Mouse (Mus musculus): ENCODE data around the gene Btbd11.

The Btbd11 gene

DNA sequence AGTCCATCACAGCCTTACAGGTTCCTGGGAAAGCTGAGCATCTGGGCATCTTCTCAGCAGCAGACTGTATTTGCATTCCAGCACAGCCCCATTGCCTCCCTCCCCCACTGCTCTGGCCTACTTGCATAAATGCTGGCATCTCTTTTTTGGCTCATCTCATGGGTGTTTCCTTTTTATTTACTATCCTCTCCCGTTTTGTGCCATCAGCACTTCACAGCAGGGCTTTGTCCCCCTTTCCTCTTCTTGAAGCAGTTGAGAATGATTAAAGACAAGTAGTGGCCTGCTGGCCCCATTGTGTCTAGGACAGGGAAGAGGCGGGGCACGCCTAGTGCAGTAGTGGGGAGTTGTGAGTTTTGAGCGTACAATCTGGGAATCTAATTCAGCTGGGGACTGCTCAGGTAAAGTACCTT, 95.5 kb downstream of the Btbd11 start:
- DNase-seq, result no peak

DNA sequence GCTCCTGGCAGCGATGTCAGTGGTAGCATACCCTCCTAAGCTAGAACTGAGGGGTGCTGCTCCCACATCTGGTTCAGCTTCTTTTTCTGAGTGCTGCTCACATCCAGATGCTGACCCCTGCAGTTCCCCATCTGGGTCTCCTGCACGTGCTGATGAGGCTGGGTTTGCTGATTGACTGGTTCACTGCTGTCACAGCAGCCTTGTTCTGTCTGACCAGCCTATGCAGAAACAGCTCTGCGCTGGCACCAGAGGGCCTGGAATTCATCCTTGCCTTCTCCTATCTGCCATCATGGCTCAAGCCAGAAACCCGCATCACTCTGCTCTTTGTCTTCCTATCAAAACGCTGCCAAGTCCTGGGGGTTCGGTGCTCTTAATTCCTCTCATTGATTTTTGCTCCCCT, 95.9 kb downstream of the Btbd11 start:
- DNase-seq, result no peak

DNA sequence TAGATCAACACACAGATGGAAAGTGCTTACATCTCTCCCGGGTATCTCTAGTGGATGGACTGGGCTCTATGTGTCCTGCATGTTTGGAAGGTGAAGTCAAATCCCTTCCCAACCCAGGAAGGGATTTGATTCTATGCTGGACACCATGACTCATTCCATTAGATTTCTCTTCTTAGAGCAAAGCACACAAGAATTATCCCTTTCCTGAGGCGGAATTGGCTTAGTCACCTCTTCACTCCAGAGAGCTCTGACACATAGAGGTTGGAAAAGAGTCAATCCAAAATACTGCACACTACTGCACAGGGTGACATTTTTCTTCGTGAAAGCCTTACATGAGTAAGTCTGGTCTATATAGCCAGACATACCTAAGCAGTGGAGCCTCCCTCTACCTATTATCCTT, 99.8 kb downstream of the Btbd11 start:
- DNase-seq, result no peak

DNA sequence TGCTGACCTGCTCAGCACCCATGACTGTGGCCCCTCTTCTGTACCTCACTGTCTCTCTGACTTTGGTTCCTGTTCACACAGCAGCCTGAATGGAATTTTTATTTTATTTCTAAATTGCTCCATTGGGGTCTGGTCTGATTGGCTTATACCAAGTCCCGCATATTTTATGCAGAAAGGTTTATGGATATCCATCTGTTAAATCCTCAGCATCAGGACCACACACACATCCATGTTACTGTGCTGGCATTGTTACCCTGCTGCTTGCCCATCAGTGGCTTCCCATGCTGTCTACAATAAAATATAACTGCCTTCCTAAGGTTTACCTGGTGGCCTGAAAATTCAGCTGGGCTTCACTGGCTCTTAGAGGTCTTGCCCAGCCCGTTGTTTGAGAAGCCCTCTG, 106.0 kb downstream of the Btbd11 start:
- no peak for DNase-seq

DNA sequence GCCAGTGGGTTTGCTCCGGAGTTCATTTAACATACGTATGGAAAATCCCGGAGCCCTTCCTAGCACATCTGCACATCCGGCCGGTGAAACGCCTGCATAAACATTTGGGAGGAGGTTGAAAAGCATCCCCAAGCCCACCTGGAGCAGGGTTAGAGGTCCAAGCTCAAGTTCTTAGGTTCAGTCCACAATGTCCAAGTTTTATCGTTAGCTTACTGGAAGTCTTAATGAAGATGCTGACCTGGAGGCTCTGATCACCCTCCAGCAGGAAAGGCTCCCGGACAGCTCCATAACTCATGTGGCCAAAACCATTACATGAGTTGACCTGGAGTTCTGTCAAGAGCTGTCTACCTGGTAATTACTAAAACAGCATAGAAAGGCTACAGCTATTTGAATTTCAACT, 109.7 kb downstream of the Btbd11 start:
- no peak for DNase-seq

DNA sequence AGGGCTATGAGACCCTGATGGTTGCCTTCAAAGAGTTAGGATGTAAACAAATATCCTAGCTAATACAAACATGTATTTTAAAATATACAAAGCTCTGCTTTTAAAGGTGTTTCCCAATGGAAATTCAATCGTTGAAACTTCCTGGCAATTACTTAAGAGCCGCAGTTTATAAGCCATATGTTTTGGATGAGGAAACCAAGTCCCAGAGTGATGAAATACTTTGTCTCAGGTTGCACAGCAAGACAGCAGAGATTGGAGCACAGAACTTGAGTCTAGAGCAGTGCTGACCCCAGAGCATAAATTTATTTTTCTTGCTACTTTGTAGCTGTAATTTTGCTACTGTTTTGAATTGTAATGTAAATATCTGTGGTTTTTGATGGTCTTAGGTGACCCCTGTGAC, 110.4 kb downstream of the Btbd11 start:
- DNase-seq, result no peak

DNA sequence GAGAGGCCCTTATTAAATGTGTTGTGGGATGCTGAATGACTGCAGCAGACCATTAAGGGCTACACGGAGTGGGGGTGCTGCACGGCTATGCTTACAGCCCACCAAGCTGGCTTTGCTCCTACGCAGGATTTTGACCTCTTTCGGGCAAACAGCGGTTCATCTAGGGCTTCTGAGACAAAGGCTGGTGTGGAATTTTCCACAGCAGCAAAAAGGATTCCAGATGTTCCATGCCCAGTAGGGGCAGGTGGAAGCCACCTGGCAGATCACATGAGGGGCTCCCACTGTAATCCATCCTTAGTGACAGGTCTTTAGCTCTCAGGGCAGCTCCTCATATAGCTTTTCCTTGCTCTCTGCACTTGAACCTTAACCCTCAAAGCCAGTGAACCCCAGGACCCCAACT, 111.3 kb downstream of the Btbd11 start:
- DNase-seq, result no peak

DNA sequence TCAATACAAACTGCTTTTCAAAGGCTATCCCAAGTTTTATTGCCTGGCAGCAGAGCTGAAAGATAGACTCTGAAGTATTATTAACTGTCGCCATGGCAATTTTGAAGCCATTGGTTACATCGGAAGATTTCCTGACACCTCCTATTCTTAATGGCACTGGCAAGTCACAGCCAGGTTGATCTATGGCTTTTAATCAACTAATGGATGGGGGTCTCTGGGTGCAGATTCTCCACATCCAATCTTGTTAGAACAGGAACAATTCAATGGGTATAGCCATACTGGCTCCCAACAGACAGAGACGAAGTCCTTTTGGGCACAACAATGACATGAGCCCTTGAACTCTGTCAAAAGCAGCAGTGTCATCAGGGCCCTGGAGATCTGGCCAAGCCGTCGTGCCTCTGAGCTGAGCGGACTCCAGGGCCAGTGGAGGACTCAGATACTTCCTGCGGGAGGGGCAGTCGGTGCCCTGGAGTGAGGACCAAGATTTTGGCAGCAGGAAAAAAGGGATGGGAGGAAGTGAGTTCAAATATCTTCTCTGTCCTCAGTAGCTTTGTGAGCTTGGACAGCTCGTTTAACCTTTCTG, 114.0 kb downstream of the Btbd11 start:
- DNase-seq, result no peak

DNA sequence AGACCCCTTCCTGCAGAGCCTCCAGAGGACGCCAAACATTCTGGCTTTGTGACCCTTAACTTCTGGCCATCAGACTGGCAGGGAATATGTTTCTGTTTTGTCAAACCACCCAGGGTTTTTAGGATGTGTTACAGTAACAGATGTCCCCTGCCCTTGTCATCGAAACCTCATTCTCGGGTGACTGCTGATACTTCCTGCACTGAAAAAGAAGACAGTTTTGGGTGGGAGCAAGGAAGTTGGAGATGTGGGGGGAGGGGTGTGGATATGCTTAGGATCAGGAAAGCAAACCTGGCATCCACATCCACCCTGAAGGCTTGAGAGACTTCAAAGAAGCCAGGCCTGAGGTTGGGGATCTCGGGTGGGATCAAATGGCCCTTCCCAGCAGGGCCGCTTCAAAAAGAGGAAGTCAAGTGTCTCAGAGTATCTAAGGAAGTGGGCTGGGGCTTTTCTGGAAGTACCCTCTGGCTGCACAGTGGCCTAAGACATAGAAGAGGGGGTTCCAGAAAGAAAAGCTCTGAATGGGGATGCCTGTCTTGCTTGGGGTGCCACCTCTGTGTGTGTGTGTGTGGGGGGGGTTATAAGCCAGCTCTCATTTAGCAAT, 115.5 kb downstream of the Btbd11 start:
- DNase-seq, result no peak

DNA sequence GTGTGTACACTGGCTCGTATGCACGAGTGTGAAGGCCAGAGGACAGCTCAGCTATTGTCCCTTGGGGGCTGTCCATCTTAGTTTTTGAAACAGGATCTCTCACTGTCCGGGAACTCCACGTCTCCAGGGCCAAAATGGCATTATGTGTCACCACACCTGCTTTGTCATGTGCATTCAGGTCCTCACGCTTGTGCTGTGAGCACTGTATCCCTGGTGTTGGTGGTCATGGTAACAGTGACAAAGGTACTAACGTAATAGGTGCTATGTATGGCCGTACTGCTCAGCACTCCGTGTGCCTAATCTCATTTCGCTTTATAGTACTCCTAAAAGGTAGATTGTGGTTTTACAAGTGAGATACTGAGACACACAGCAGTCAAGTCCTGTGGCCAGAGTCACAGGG, 116.0 kb downstream of the Btbd11 start:
- DNase-seq, result no peak

DNA sequence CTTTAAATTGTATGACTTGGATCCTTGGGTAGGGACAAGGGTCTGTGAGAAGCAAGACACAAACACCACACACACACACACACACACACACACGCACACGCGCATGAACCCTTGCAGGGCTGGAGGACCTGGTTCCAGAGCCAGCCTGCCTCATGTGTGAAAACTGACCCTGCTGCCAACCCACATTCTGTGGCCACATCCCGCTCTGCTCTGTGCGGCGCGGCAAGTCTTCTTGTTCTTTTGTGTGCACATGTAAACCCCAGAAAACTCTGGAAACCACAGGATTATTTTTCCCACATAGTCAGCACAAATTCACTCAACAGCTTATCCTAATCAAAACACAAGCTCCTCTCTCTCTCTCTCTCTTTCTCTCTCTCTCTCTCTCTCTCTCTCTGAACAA, 116.8 kb downstream of the Btbd11 start:
- no peak for DNase-seq

DNA sequence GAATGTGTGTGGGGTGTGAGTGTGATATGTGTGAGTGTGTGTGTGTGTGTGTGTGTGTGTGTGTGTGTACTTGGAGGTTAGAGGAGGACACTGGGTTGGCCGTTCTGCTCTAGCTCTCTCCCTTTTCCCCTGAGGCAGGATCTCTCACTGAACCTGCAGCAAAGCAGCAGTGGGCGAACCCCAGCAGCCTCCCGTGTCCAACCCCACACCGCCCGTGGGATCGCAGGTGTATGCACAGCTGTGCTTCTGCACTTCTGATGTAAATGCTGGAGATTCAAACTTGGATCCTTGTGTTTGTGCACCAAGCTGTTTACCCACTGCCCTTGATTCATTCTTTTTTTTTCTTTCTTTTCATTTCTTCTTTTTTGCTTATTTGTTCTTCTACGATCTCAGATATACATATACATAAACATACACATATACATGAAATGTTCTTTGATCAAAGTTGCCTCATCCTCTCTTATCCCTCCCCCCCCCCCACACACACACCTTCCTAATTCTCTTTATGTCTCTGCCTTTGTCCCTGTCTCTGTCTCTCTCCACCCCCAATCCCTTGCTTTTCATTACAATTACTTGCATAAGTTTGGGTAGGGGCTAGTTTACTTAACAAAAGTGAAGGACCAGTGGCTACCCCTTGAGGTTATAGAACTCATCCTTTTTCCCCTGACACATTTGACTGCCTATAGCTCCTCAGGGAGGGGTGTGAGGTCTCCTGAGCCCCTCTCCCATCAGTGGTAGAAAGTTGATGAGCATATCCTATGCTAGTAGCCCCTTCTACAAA, 120.8 kb downstream of the Btbd11 start:
- DNase-seq, result no peak

DNA sequence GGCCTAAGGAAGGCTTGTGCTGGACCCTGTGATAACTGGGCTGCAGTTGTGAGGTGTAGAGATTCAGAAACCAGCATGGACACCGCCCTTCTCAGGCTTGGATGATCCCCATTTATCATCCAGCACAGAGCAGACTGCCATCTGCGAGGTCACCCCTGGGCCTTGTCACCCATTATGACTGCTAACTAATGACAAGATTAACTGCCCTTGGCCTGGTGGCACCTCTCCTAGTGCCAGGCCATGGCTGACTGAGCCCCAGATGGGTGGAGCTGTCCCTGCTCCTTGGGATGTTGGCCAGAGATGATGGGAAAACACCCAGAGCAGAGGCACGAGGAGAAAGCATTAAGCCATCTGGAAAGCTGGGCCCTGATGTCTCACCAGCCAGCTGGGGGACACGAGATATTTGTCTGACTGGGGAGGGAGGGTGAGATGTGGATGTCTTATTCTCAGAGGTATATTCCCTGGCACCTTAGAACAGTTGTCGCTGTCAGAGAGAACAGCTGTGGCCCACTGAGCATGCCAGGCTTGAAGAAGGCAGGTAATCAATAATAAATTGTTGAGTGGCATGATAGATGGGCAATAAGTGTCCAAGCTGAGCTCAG, 121.7 kb downstream of the Btbd11 start:
- no peak for DNase-seq

DNA sequence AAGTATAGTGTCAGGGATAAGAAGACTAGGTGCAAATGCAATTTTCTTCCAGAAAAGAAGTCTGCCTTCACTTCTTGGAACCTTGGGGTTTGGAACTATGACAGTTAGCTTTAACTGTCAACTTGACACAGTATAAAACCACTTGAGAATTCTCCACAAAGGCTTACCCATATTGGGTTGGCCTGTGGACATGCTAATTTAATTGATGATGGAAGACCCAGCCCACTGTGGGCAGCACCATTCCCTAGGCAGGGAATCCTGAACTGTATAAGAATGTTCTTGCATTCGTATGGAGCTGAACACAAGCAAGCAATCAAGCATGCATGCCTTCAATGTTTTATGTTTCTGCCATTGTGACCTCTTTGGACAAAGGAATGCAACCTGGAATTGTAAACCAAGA, 122.4 kb downstream of the Btbd11 start:
- DNase-seq, result no peak

DNA sequence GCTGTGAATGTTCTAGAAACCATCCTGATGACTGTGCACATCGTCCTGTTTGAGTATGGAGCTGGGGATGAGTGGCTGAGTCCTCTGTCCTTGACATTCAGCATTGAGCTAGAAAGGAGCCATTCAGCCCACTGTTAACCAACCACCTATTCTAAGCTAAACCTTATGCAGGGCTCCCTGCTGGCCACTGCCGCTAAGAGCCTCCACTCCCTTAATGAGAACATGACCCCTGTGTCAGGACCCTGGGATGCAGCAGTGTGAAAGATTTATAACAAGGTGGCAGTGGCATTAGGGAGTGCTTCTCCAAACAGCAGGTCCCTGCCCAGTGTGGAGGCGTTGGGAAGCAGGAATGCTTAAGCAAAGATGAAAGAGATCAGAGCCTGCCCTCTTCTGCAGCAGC, 123.7 kb downstream of the Btbd11 start:
- DNase-seq, result no peak

DNA sequence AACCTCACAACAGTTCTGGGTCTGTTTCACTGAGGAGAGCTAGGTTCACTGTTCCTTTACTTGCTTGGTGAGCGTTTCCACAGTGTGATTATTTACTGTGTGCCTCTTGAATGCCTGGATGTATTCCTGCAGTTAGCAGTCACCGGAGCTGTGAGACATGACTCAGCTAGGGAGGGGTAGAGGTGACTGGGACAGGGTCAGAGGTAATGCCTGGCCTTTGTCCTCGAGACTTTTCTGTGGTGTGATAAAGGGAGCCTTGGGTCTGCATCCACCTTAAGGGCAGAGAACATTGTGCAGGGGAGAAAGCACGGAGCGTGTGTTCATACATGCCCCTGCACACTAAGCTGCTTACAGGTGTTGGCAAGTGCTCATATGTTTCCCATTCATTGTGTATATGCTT, 126.2 kb downstream of the Btbd11 start:
- no peak for DNase-seq

DNA sequence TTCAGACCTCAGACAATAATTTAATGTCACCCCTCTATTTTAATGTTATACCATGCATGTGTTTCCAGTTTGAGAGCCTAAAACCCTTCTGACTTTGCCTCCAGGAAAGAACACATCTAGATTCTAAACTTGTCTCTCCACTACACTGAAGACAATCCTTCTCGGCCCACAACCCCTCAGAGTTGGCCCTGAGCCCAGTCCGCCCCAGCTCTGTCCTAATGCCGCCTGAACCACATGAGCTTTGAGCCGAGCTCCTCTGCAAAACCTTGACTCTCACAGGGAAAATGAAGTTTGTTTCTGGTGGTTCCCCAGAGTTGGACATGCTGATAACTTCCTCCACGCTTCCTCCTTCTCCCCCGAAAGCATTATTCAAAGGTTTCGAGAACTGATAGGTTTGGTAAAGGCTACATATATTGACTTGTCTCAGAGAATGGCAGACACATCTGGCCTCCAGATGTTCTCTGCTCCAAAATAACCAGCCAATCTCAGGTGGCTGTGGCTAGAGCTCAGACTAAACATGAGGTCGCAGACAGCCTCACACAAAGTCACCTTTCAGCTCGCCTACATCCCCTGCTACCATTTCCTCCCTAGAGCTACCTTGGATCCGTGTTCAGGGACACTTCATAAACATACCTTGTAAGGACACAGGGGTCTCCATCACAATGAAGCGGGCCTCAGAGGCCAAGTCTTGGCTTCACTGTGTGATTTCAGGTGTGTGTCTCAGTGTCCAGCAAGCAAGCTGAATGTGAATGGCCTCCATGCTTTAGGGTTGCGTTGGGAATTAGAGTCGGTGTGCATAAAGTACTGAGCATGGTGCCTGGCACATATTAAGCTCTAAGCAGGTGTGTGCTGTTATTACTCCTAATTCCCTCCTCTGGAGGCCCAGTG, 130.9 kb downstream of the Btbd11 start:
- no peak for DNase-seq

DNA sequence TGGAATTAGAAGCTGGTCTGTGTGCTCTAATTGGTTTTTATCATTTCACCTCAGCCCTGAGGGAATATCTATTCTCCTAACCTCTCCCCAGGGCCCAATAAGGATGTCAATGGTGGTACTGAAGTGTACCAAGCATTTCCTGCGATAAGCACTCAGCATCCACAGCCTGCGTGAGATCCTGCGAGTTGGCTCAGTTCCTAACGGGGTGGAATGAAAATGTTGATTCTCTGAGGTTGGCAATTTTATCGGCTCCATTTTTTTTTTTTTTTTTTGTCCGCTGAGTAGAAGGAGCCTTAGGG, 131.4 kb downstream of the Btbd11 start:
- no peak for DNase-seq

DNA sequence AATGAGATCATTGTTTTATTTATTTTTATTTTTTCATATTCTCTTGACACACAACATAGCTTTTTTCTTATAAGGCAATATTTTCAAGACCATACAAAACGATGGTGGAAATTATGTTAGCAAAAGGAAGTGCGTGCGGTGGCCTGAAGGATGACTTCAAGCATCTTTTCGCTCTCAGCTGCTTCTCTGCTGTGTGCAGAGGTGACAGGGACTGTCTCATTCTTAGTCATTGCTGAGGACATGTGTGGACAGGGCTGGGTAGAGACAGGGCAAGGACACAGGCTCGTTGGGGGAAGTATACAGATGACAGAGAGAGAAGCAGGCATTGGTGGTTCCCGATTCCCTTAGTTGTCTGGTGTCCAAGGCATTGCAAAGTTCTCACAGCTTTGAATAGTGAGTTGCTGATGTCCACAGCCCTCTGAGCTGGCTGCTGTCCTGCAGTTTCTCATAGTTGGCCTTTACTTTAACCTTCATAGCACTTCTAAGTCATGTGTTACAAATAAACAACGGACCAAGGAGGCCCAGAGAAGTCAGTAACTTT, 135.7 kb downstream of the Btbd11 start:
- no peak for DNase-seq

DNA sequence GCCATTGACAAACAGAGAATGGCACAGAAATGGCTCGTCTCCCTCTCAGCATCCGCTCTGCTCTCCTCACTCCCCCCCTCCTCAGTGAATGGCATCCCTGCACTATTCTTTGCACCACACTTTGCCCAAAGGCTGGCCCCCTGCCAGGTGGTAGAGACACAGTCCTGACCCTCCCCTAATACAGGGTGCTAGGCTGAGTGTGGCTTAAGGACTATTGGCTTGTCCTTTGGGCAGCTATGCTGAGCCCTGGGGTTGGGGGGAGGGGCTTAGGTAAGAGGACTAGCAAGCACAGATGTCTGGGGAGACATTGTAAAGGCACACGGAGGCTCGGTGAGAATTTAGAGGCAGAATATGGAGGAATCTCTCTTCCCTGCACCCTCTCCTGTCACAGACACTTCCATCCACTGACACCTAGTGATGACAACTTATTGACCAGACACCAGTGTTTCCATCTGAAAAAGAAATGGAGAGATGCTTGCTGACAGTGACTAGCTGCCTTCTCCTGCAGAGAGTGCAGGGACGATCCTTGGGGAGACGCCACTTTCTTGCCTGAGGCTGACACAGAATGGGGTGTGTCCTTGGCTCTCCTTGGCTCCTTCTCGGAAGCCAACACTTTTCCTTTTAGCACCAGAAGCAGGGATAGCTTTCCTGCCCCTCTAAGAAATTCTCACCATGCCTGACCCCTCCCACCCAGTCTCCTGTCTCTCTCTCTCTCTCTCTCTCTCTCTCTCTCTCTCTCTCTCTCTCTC, 138.8 kb downstream of the Btbd11 start:
- no peak for DNase-seq

DNA sequence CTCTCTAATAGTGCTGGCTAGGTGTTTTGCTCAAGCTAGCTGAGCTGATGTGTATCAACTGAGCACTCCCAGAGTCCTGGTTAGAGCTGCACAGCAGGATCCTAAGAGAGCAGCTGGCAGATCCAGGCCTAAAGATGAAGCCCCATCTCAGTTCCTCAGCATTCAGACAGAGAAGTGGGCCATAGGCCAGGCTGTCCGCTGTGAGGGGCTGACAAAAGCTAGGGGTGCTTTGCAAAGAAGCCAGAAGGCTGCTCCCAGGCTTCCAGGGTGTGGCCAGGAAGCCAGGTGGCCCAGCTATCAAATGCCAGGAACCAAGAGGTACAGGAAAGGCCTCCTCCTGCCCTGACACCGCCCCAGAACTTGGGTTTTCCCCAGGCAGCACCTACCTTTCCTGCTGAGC, 140.0 kb downstream of the Btbd11 start:
- DNase-seq, result peak; percentile 8

DNA sequence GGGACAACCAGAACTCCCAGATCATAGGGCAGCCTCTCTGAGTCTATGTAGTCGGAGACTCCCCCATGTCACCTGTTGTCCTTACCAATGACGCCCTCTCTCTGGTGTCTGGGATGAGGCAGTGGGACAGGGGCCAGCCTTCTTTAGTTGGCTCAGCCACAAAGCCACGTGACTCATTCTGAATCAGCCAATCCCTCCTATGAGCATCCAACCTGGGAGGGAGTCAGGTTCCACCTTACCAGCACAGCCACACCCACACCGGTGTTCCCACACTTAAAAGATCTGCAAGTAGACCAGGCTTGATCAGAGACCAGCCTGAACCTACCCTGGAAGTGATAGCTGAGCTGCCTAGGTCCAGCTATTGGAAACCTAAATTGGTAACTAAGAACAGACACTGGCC, 141.1 kb downstream of the Btbd11 start:
- DNase-seq, result no peak
